ENCODE assay signal across 9 mouse cellular contexts in the genomic region with DNA sequence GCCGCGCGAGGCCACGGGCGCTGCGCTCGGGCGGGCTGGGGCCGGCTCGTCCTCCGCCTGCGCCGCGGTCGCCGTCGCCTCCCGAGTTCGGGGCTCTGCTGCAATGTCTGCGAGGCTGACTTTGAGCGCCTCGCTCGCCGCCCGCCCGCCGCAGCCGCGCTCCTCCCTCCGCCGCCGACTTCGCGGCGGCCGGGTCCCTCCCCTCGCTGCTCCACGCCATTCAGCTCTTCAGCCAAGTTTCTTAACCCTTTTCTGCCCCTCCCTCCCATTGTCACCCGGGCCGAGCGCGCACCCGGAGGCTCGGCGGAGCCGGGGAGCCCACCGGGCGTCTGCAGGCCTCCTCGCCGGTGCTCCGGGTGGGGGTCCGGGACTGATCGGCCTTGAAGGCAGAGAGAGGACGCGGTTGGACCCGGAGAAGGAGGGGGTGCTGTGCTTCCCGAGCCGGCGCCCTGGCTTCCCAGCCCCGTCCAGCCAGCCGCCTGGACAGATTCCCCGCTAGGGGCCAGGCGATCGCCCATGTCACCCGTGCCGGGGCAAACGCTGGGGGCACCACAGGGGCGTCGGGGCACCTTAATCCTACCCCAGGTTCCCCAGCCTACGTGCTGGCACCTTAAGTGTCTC. TPM values are rescaled to one million over a fixed set of nuclear protein-coding genes. Genes with fewer than 3 reads are reported as not detected.
DNase-seq lines count a peak whose midpoint lies in the region; ATAC-seq and TF ChIP-seq lines count a peak whose summit lies in the region.
"Had no signal": no experiment of that assay in that cellular context is flagged by ENCODE, and none has a peak within 500 bp of the region (broad histone marks: within the 10 kb centered on the region; RNA-seq: fewer than 3 reads in every experiment).

No protein-coding gene starts in this region.

- WGBS in embryonic facial prominence, embryonic 13.5 days = under 1% methylated on average over 70 of the region's 70 CpGs
- under 1% methylated on average over 68 of the region's 70 CpGs for WGBS in heart, adult 2 months
- WGBS in limb, embryonic 15.5 days = under 1% methylated on average over 59 of the region's 70 CpGs
- under 1% methylated on average over 39 of the region's 70 CpGs for WGBS in midbrain, postnatal 0 days

- intact Hi-C loops in heart, adult 2 months (cut with DNase I) = loop anchor here (2.0 to 10.0 kb wide), 8 partner anchors 51 to 606 kb away; partner anchors contain the start of gene Hspa13

- peaks cover 22% of the 10 kb centered on the region for H3K4me1 ChIP-seq in embryonic facial prominence, embryonic 13.5 days
- H3K4me1 ChIP-seq in heart, adult 2 months (ENCODE audit: control insufficient read depth, insufficient read depth, low read length) = peaks cover 8% of the 10 kb centered on the region
- H3K4me1 ChIP-seq in limb, embryonic 15.5 days = peaks cover 13% of the 10 kb centered on the region
- H3K4me1 ChIP-seq in midbrain, postnatal 0 days (ENCODE audit: insufficient read depth, low read length) = no peaks in the 10 kb centered on the region

- H3K27me3 ChIP-seq in embryonic facial prominence, embryonic 13.5 days = no peaks in the 10 kb centered on the region
- no peaks in the 10 kb centered on the region for H3K27me3 ChIP-seq in heart, adult 2 months (ENCODE audit: control insufficient read depth, insufficient read depth, low read length)
- H3K27me3 ChIP-seq in limb, embryonic 15.5 days = no peaks in the 10 kb centered on the region
- H3K27me3 ChIP-seq in midbrain, postnatal 0 days (ENCODE audit: insufficient read depth, low read length) = no peaks in the 10 kb centered on the region
- H3K27me3 ChIP-seq: CH12.LX had no signal

- 0 out of 2 replicates have a peak, but pooled peaks have one; percentile 20 for TF ChIP-seq EP300 in heart, adult 2 months (IDR thresholded peaks at IDR 0.05; ENCODE audit: insufficient read depth, low read depth, low read length)

- peak overlapping the region; percentile 86 for H3K4me3 ChIP-seq in embryonic facial prominence, embryonic 13.5 days
- H3K4me3 ChIP-seq in heart, adult 2 months = peak overlapping the region; percentile 75
- peak overlapping the region; percentile 86 for H3K4me3 ChIP-seq in limb, embryonic 15.5 days
- H3K4me3 ChIP-seq in midbrain, postnatal 0 days (ENCODE audit: low read depth, low read length) = peak overlapping the region; percentile 89

- peak overlapping the region; percentile 98 for H3K9ac ChIP-seq in embryonic facial prominence, embryonic 13.5 days
- H3K9ac ChIP-seq in heart, adult 2 months (ENCODE audit: low read depth, low read length) = peak overlapping the region; percentile 99
- H3K9ac ChIP-seq in limb, embryonic 15.5 days = peak overlapping the region; percentile 92
- H3K9ac ChIP-seq in midbrain, postnatal 0 days (replicated peaks; ENCODE audit: low read length, poor library complexity, severe bottlenecking) = peak overlapping the region; percentile 87

- H3K36me3 ChIP-seq in embryonic facial prominence, embryonic 13.5 days = no peaks in the 10 kb centered on the region
- H3K36me3 ChIP-seq in heart, adult 2 months (ENCODE audit: control insufficient read depth, insufficient read depth, low read length) = peaks cover 21% of the 10 kb centered on the region
- H3K36me3 ChIP-seq in limb, embryonic 15.5 days = no peaks in the 10 kb centered on the region
- no peaks in the 10 kb centered on the region for H3K36me3 ChIP-seq in midbrain, postnatal 0 days (ENCODE audit: insufficient read depth, low read length)

- peak overlapping the region; percentile 99 for H3K27ac ChIP-seq in embryonic facial prominence, embryonic 13.5 days
- peak overlapping the region; percentile 99 for H3K27ac ChIP-seq in heart, adult 2 months
- H3K27ac ChIP-seq in limb, embryonic 15.5 days = peak overlapping the region; percentile 99
- peak overlapping the region; percentile 91 for H3K27ac ChIP-seq in midbrain, postnatal 0 days (ENCODE audit: low read depth, low read length)

- peak overlapping the region; percentile 74 for H3K4me2 ChIP-seq in embryonic facial prominence, embryonic 13.5 days
- H3K4me2 ChIP-seq in limb, embryonic 15.5 days = peak overlapping the region; percentile 62
- H3K4me2 ChIP-seq in midbrain, postnatal 0 days (ENCODE audit: low read depth, low read length, poor library complexity, severe bottlenecking) = peak overlapping the region; percentile 53

- ATAC-seq in embryonic facial prominence, embryonic 13.5 days (ENCODE audit: insufficient number of reproducible peaks, insufficient read depth, low FRiP score, low TSS enrichment, low read depth) = peak; percentile 91
- peak; percentile 94 for ATAC-seq in limb, embryonic 15.5 days (ENCODE audit: insufficient number of reproducible peaks, low FRiP score, low TSS enrichment, low read depth)
- peak; percentile 92 for ATAC-seq in midbrain, postnatal 0 days (ENCODE audit: low FRiP score)

- H3K79me2 ChIP-seq in heart, adult 2 months (replicated peaks; ENCODE audit: control insufficient read depth, insufficient read depth, low read length) = peaks cover 7% of the 10 kb centered on the region

- DNase-seq in 3134 (ENCODE audit: extremely low read depth, insufficient read length, low spot score) = peak; percentile 94
- peak; percentile 91 to 93 for DNase-seq in adrenal gland, postnatal 36 days
- DNase-seq in heart, adult 2 months = peak; percentile 90 to 92
- DNase-seq in kidney, adult 8-10 months = peak; percentile 84 to 86
- peak; percentile 91 for DNase-seq in midbrain, postnatal 0 days (ENCODE audit: low spot score)
- DNase-seq in spleen, postnatal 10 days (ENCODE audit: low spot score in 2 of 2) = peak; percentile 83 to 86

- peak; percentile 60 for TF ChIP-seq POLR2A in heart, adult 2 months (IDR thresholded peaks at IDR 0.05; ENCODE audit: insufficient read depth, low read depth, low read length)

- TF ChIP-seq CTCF in heart, adult 2 months (IDR thresholded peaks at IDR 0.05) = peak; percentile 79
- TF ChIP-seq CTCF in midbrain, postnatal 0 days (IDR thresholded peaks at IDR 0.05) = peak; percentile 64

- H3K9me3 ChIP-seq in embryonic facial prominence, embryonic 13.5 days = no peaks in the 10 kb centered on the region
- no peaks in the 10 kb centered on the region for H3K9me3 ChIP-seq in limb, embryonic 15.5 days
- H3K9me3 ChIP-seq in midbrain, postnatal 0 days (ENCODE audit: low read length) = no peaks in the 10 kb centered on the region

RNA-seq across cellular contexts. Expression of gene Nrip1, which starts 0.6 kb away (rescaled TPM):
- total RNA-seq in adrenal gland, postnatal 36 days (2021) = 10 to 100 TPM; 76.2 to 98.8 TPM
- polyA plus RNA-seq in embryonic facial prominence, embryonic 13.5 days (2015; fragmentation: Nextera tagmentation; extraction: Ambion mirVana) = 42.6 and 45.0 TPM in 2 replicates
- total RNA-seq in heart, adult 2 months (2021) = 10 to 100 TPM; 20.6 to 32.3 TPM
- 3.1 and 6.7 TPM in 2 replicates for polyA plus RNA-seq in heart, adult 2 months (2012; rRNA removed)
- 36.4 and 37.9 TPM in 2 replicates for polyA plus RNA-seq in limb, embryonic 15.5 days (2015; fragmentation: Nextera tagmentation; extraction: Ambion mirVana)
- total RNA-seq in midbrain, postnatal 0 days (2014; rRNA removed) = 33.7 and 55.8 TPM in 2 replicates
- 27.2 and 29.5 TPM in 2 replicates for polyA plus RNA-seq in midbrain, postnatal 0 days (2015; fragmentation: Nextera tagmentation; extraction: Ambion mirVana)
- total RNA-seq: CH12.LX had no signal

Comparison
In these comparisons a context has a peak if more than half of its experiments do, and no peak if none do; other contexts are left out.
1. Peak in every context shown above with its lines: DNase-seq, ATAC-seq, H3K4me3 ChIP-seq and H3K27ac ChIP-seq.